Mouse (Mus musculus) ES-Bruce4 (cell line): ENCODE measurements around the gene S100a11. TPM values are rescaled to one million over a fixed set of nuclear protein-coding genes. Genes with fewer than 3 reads are reported as not detected.
A peak's percentile ranks its signal among the peaks of the same experiment; 100 is the strongest.

Experiments used
- H3K27ac ChIP-seq: 2 replicates; pipeline ENCODE4 v1.5.1; 2012; ENCODE audit warnings: low read length, inconsistent platforms; ENCODE audit not compliant: insufficient read depth
- H3K27me3 ChIP-seq: 2 replicates; pipeline ENCODE4 v1.6.1; 2012; ENCODE audit warnings: mild to moderate bottlenecking, low read length, inconsistent platforms; ENCODE audit not compliant: control insufficient read depth, poor library complexity, insufficient read depth, severe bottlenecking
- H3K36me3 ChIP-seq: 2 replicates; pipeline ENCODE4 v1.6.1; 2012; ENCODE audit warnings: inconsistent platforms, mild to moderate bottlenecking, low read length, moderate library complexity; ENCODE audit not compliant: control insufficient read depth, poor library complexity, insufficient read depth, severe bottlenecking
- H3K4me1 ChIP-seq: one replicate; pipeline ENCODE4 v1.8.1; 2011; ENCODE audit warnings: low read length; ENCODE audit not compliant: control insufficient read depth, insufficient read depth
- H3K4me3 ChIP-seq: 2 replicates; pipeline ENCODE4 v1.5.1; 2011; ENCODE audit warnings: low read depth, mild to moderate bottlenecking, low read length
- H3K9ac ChIP-seq: 2 replicates; pipeline ENCODE4 v1.6.1; 2012; ENCODE audit warnings: low read depth, mild to moderate bottlenecking, inconsistent platforms; ENCODE audit not compliant: poor library complexity, severe bottlenecking
- H3K9me3 ChIP-seq: replicated peaks from 2 replicates; pipeline ENCODE4 v1.6.1; 2012; ENCODE audit warnings: mild to moderate bottlenecking, low read length, inconsistent platforms; ENCODE audit not compliant: control insufficient read depth, poor library complexity, insufficient read depth, severe bottlenecking
- CTCF ChIP-seq: IDR thresholded peaks from one replicate; pipeline ENCODE4 v1.8.1; 2011; ENCODE audit warnings: low read depth, low read length
- EP300 ChIP-seq: IDR thresholded peaks from 2 replicates; pipeline ENCODE4 v1.6.1; 2011; ENCODE audit warnings: low read depth, low read length; ENCODE audit not compliant: insufficient read depth
- POLR2A ChIP-seq: IDR thresholded peaks from one replicate; pipeline ENCODE4 v1.8.1; 2011; ENCODE audit warnings: low read length; ENCODE audit not compliant: insufficient read depth
- polyA plus RNA-seq: library from polyadenylated mRNA; stranded (reverse); fragments of >200 nt; gene quantifications from 2 replicates; pipeline ENCODE4 v1.2.4, GENCODE M21; 2011; ENCODE audit warnings: low read depth; ENCODE audit not compliant: missing spikeins, insufficient read depth, insufficient read length

The S100a11 gene
- polyA plus RNA-seq, 1 experiment, result 661 TPM

DNA sequence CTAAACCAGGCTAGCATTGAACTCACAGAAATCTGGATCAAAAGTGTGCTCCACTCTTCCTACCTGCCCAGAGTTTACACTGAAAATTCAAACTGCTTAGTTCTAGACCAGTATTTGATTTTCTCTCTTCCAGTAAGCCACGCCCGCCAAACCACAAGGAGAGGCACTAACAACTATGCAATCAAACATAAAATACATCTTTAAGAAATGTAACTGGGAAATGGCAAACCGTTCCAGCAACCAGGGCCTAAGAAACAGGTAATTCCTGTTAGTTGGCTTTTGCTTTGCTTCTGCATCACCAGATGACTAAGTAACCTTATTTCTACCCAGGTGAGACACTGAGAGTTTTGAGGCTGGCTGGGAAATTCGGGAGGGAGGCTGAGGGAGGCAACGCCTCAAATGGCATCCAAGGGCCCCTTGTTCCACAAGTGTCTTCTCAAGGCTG, 13.4 kb upstream of the S100a11 start:
- no peak overlapping the region; the same call in 1 of the 2 replicates for H3K9ac ChIP-seq
- no peaks in the 10 kb centered on the region for H3K36me3 ChIP-seq
- no peaks in the 10 kb centered on the region for H3K9me3 ChIP-seq
- TF ChIP-seq CTCF (no peak), POLR2A (no peak), EP300 (no peak)
- H3K27ac ChIP-seq, result peak overlapping the region; percentile 32
- H3K4me1 ChIP-seq, result no peaks in the 10 kb centered on the region
- H3K4me3 ChIP-seq, result peak overlapping the region; percentile 19
- no peaks in the 10 kb centered on the region for H3K27me3 ChIP-seq

DNA sequence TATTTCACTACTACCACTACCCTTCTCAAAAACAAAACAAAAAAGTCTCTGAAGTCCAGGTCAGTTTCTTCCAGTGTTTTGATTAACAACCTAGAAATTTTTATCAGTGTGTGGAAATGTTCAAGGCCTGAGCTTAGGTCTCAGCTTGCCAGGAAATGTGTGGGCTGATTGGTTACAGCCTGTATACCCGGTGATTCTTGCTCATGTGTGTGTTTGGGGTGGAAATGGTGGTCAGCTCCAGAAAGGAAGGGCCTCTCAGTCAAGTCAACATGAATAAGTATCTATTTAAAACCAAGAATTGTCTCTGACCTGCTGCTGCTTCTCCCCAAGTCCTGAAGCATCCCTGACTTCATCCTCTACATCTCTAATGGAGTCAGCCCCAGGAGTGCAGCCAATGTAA, 11.0 kb upstream of the S100a11 start:
- no peak for TF ChIP-seq POLR2A
- TF ChIP-seq EP300, result no peak
- no peak for TF ChIP-seq CTCF
- H3K27ac ChIP-seq, result no peak overlapping the region
- no peaks in the 10 kb centered on the region for H3K4me1 ChIP-seq
- no peak overlapping the region for H3K9ac ChIP-seq
- H3K36me3 ChIP-seq, result no peaks in the 10 kb centered on the region
- H3K9me3 ChIP-seq, result no peaks in the 10 kb centered on the region
- no peak overlapping the region for H3K4me3 ChIP-seq
- no peaks in the 10 kb centered on the region for H3K27me3 ChIP-seq

DNA sequence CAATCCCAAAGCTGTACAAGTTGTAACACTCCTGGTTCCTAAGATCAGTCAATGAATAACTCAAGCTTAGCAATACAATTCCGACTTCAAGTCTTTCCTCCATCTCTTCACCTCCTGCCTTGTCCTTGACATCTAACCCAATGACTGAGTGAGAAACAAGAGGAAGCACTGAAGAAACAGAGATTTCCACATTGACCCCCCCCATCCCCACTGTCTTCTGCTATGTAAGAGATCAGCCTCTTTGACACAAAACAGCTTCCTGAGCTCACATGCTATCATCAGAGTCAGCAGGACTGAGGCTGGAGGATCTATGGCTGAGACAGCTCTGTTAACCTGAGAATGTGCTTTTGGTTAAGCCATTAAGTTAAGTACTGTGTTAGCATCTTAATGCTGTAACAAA, 9.3 kb upstream of the S100a11 start:
- Histone ChIP-seq H3K36me3 (no peaks in the 10 kb centered on the region), H3K9me3 (no peaks in the 10 kb centered on the region), H3K4me3 (no peak overlapping the region)

DNA sequence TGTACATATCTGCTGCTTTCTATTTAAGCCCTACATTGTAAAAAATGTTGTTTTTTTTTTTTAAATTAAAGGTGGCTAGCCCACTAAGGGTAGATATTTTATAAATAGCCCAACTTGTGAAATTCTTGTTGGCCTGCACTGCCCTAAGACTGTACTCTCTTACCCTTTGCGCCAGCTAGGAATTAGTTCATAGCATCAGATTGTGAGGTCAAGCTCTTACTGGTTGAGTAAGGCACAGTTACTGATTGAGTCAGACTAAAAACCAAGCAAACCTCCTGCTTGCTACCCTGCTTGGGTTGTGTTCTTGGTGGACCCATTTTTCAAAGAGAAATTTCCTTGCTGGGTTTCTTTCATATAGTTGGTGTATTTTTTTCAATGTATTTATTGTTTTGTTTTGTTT, 8.5 kb upstream of the S100a11 start:
- TF ChIP-seq EP300 (no peak), CTCF (no peak), POLR2A (no peak)
- no peaks in the 10 kb centered on the region for H3K9me3 ChIP-seq
- no peaks in the 10 kb centered on the region for H3K4me1 ChIP-seq
- H3K27ac ChIP-seq, result no peak overlapping the region
- H3K9ac ChIP-seq, result no peak overlapping the region
- H3K4me3 ChIP-seq, result no peak overlapping the region
- no peaks in the 10 kb centered on the region for H3K36me3 ChIP-seq
- H3K27me3 ChIP-seq, result no peaks in the 10 kb centered on the region; the same call in 1 of the 2 replicates

More for the DNA sequence above, 9.3 kb upstream of the S100a11 start:
- no peaks in the 10 kb centered on the region for H3K27me3 ChIP-seq
- no peaks in the 10 kb centered on the region for H3K4me1 ChIP-seq
- no peak overlapping the region for H3K9ac ChIP-seq
- TF ChIP-seq POLR2A, result no peak
- no peak for TF ChIP-seq CTCF
- no peak for TF ChIP-seq EP300
- H3K27ac ChIP-seq, result no peak overlapping the region

DNA sequence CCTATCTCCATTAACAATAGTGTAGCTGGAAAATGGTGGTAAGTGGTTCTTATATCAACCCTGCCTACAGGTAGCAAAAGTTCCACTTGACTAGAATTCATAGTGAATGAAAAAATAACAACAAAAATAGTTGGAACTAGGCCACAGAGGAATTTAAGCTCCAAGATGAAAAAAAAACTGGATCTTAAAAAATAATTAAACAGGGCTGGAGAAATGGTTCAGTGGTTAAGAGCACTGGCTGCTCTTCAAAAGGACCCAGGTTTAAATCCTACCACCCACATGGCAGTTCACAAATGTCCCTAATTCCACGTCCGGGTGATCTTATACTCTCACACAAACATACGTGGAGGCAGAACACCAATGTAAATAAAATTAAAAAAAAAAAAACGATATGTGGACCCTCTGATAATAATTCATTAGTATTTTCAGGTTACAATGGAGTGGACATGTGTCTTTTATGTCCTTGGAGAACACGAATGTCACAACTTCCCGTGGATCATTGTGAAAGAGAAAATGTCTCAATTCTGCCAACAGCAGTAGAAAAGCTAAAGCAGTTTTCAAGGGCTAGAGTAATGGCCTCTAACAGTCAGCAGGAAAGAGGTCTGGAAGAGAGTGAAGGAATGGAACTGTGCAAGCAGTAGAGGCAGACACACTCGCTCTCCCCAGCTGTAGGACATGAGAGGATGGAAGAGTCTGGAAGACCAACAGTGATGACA, 7.7 kb upstream of the S100a11 start:
- Histone ChIP-seq H3K27ac (no peak overlapping the region), H3K9ac (no peak overlapping the region), H3K36me3 (no peaks in the 10 kb centered on the region), H3K9me3 (no peaks in the 10 kb centered on the region), H3K27me3 (no peaks in the 10 kb centered on the region; the same call in 1 of the 2 replicates), H3K4me1 (no peaks in the 10 kb centered on the region), H3K4me3 (no peak overlapping the region)
- TF ChIP-seq POLR2A (no peak), CTCF (no peak), EP300 (no peak)

DNA sequence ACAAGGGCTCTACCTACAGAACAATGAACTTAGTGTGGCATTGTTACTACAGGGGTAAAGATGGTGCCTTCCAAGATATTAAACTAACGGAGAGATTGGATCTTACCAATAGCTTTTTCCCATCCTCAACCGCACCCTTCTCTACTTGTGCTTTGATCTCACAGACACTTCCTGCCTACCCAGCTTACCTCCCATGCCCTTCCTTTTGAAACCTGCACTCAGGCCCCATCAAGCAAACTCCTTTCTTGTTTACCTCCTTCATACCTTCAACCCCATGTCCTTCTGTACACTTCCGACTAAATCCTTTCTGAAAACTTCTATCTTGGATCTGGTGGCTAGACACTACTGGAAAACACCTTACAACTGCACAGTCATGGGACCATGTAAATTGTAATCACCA, 5.7 kb upstream of the S100a11 start:
- H3K27me3 ChIP-seq, result no peaks in the 10 kb centered on the region; the same call in 1 of the 2 replicates
- TF ChIP-seq POLR2A (no peak), EP300 (no peak), CTCF (no peak)
- no peak overlapping the region for H3K27ac ChIP-seq
- no peak overlapping the region for H3K9ac ChIP-seq
- H3K9me3 ChIP-seq, result no peaks in the 10 kb centered on the region
- H3K4me3 ChIP-seq, result no peak overlapping the region
- peaks cover under 1% of the 10 kb centered on the region for H3K4me1 ChIP-seq
- no peaks in the 10 kb centered on the region for H3K36me3 ChIP-seq
